Mouse (Mus musculus) left cerebral cortex, postnatal 36 days (tissue): ENCODE measurements around the gene Lrrc57. TPM values are rescaled to one million over a fixed set of nuclear protein-coding genes. Genes with fewer than 3 reads are reported as not detected.

Source experiments
- DNase-seq, 2 experiments: peaks; one replicate each; pipeline ENCODE4 v3.0.0; 2021 to 2022; ENCODE audit warnings: low spot score in 2 of 2, mixed read lengths in 1 of 2
- intact Hi-C: fragments of 180-260 bp; cut with DNase I; formaldehyde crosslinking; loops from one replicate; pipeline ENCODE4 v1.15.1; 2025
- total RNA-seq, 2 experiments: library from RNA; stranded (reverse); gene quantifications; 2 replicates each; pipeline ENCODE4 v1.2.3; 2021

Lrrc57 gene
- total RNA-seq: 10 to 100 TPM; 34.5 to 44.9 TPM

- intact Hi-C loops: loop anchor here (5.0 kb wide), 1 partner anchor 67 kb away; no protein-coding TSS in a partner anchor
- DNase-seq: peak; percentile 92 to 93
Measured at GRCm38 (mm10) chr2:120608830-120609723, at the start of gene Lrrc57, which contains the start of gene Haus2. Lrrc57 (minus strand) TSS chr2:120609520. Haus2 (plus strand) TSS chr2:120609383.

- intact Hi-C loops: loop anchor here (10.0 kb wide), 1 partner anchor 184 kb away; no protein-coding TSS in a partner anchor
- DNase-seq: no peak
Measured at GRCm38 (mm10) chr2:120658486-120658885, 49.2 kb upstream of the Lrrc57 start.

GRCm38 (mm10) chr2:120656711-120657110 is 47.4 kb upstream of the Lrrc57 start:
- DNase-seq: no peak
- intact Hi-C loops: loop anchor here (10.0 kb wide), 1 partner anchor 182 kb away; no protein-coding TSS in a partner anchor

- DNase-seq: no peak
- intact Hi-C loops: loop anchor here (10.0 kb wide), 1 partner anchor 181 kb away; no protein-coding TSS in a partner anchor
Measured at GRCm38 (mm10) chr2:120655905-120656304, 46.6 kb upstream of the Lrrc57 start.

- intact Hi-C loops: loop anchor here (10.0 kb wide), 1 partner anchor 180 kb away; no protein-coding TSS in a partner anchor
- no peak for DNase-seq
Measured at GRCm38 (mm10) chr2:120654693-120655092, 45.4 kb upstream of the Lrrc57 start.

GRCm38 (mm10) chr2:120652925-120653284 is 43.6 kb upstream of the Lrrc57 start:
- no peak for DNase-seq
- intact Hi-C loops: loop anchor here (10.0 kb wide), 1 partner anchor 178 kb away; no protein-coding TSS in a partner anchor

GRCm38 (mm10) chr2:120652256-120652924 is 43.1 kb upstream of the Lrrc57 start:
- DNase-seq: no peak
- intact Hi-C loops: loop anchor here (10.0 kb wide), 1 partner anchor 178 kb away; no protein-coding TSS in a partner anchor

- intact Hi-C loops: no loop called here
- DNase-seq: no peak
Measured at GRCm38 (mm10) chr2:120646777-120647176, 37.5 kb upstream of the Lrrc57 start.

GRCm38 (mm10) chr2:120643836-120644235 is 34.5 kb upstream of the Lrrc57 start:
- intact Hi-C loops: no loop called here
- no peak for DNase-seq

GRCm38 (mm10) chr2:120640835-120641234 is 31.5 kb upstream of the Lrrc57 start:
- no peak for DNase-seq
- intact Hi-C loops: no loop called here

GRCm38 (mm10) chr2:120631957-120632356 is 22.6 kb upstream of the Lrrc57 start:
- intact Hi-C loops: no loop called here
- no peak for DNase-seq

GRCm38 (mm10) chr2:120631521-120631920 is 22.2 kb upstream of the Lrrc57 start:
- intact Hi-C loops: no loop called here
- no peak for DNase-seq

GRCm38 (mm10) chr2:120630655-120631054 is 21.3 kb upstream of the Lrrc57 start:
- intact Hi-C loops: no loop called here
- no peak for DNase-seq

- intact Hi-C loops: no loop called here
- DNase-seq: no peak
Measured at GRCm38 (mm10) chr2:120630246-120630645, 20.9 kb upstream of the Lrrc57 start.

- intact Hi-C loops: no loop called here
Measured at GRCm38 (mm10) chr2:120628886-120629735, 19.8 kb upstream of the Lrrc57 start, which contains the start of gene Stard9. Stard9 (plus strand) TSS chr2:120629121.

GRCm38 (mm10) chr2:120628076-120628865 is 19.0 kb upstream of the Lrrc57 start:
- DNase-seq: no peak
- intact Hi-C loops: no loop called here

More at GRCm38 (mm10) chr2:120628886-120629735, 19.8 kb upstream of the Lrrc57 start, which contains the start of gene Stard9:
- peak; percentile 95 for DNase-seq

GRCm38 (mm10) chr2:120622920-120623319 is 13.6 kb upstream of the Lrrc57 start:
- intact Hi-C loops: no loop called here
- DNase-seq: no peak

GRCm38 (mm10) chr2:120619538-120619937 is 10.2 kb upstream of the Lrrc57 start:
- DNase-seq: no peak
- intact Hi-C loops: no loop called here
